Mouse (Mus musculus): Measurements from ENCODE around the gene Ctnna2. TPM values are rescaled to one million over a fixed set of nuclear protein-coding genes. Genes with fewer than 3 reads are reported as not detected.

Ctnna2 gene
- total and polyA plus RNA-seq, 3 experiments, result 0.11 TPM; not detected in 2

DNA sequence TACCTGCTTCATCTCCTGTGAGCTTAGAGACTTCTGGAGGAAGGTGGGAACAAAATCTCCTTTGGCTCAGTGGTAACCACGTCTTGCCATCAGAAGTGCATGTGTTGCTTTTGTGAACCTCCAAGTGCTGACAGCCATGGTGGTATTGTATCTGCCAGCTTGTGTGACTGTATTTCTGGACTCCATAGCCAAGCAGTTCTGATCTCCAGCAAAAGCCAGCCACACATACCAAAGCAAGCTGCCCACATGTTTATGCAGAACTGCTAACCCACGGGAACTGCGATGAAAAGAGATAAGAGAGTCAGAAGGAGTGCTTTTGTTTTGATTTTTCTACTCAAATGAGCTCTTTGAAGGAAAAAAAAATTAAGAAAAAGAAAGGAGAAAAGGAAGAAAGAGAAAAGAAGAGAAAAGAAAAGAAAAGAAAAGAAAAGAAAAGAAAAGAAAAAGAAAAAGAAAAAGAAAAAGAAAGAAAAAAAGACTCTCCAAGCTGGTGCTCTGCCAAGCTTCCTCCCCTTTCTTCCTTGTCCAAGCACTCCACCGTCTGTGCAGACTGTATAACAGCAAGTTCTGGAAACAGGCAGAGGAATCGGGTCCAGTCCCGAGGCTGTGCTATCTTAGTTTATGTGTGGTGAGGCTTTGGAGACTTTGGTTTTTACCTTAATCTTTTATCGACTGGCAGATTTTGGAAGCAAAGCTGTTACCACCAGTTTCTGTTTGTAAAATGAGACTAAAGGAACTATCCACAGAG is 722.0 kb downstream of the Ctnna2 start:
- Histone ChIP-seq H3K4me3 (ENCODE audit: low read depth, low read length) (no peak overlapping the region), H3K4me1 (ENCODE audit: insufficient read depth, low read depth, low read length) (no peaks in the 10 kb centered on the region), H3K36me3 (replicated peaks) (no peaks in the 10 kb centered on the region), H3K27me3 (ENCODE audit: insufficient read depth, low read length) (no peaks in the 10 kb centered on the region), H3K9me3 (replicated peaks) (peaks cover 2% of the 10 kb centered on the region; the same call in 1 of the 2 replicates)
- DNase-seq (ENCODE audit: low spot score) (no peak), ATAC-seq (ENCODE audit: extremely low read depth, insufficient number of reproducible peaks, low FRiP score, poor library complexity, severe bottlenecking) (no peak)
- TF ChIP-seq POLR2AphosphoS5 (IDR thresholded peaks at IDR 0.05; ENCODE audit: insufficient replicate concordance, low read depth, low read length), result no peak
- TF ChIP-seq TAL1 (conservative IDR thresholded peaks at IDR 0.05; ENCODE audit: low read depth, low read length), result no peak
- no peak for TF ChIP-seq GATA2 (IDR thresholded peaks at IDR 0.05; ENCODE audit: borderline replicate concordance, low read depth, low read length)
- TF ChIP-seq CTCF (IDR thresholded peaks at IDR 0.05; ENCODE audit: low read depth, low read length), result no peak
- TF ChIP-seq GATA1 (IDR thresholded peaks at IDR 0.05; ENCODE audit: borderline replicate concordance, low read length), result no peak

DNA sequence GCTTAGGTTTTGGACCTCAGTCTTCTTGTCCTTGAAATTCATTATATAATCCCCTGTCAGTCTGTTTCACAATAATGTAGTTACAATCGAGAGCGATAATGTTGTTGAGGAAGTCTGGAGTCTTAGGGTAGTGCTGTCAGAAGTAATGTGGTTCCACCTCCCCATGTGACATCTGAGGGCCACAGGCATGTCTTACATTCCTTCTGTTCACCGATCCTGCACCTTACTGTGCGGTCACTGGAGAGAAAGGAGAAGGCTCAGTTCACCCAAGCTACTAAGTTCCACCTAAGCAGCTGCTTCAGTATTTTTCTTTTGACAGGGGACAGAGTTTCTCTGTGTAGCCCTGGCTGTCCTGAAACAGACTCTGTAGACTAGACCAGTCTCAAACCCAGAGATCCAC is 723.2 kb downstream of the Ctnna2 start:
- ATAC-seq (ENCODE audit: extremely low read depth, insufficient number of reproducible peaks, low FRiP score, poor library complexity, severe bottlenecking) (no peak), DNase-seq (ENCODE audit: low spot score) (no peak)
- no peaks in the 10 kb centered on the region for H3K27me3 ChIP-seq (ENCODE audit: insufficient read depth, low read length)
- 0 out of 2 replicates have a peak, but pooled peaks cover 2% of the 10 kb centered on the region for H3K9me3 ChIP-seq (replicated peaks)
- H3K36me3 ChIP-seq (replicated peaks), result no peaks in the 10 kb centered on the region
- H3K4me1 ChIP-seq (ENCODE audit: insufficient read depth, low read depth, low read length), result no peaks in the 10 kb centered on the region
- no peak for TF ChIP-seq TAL1 (conservative IDR thresholded peaks at IDR 0.05; ENCODE audit: low read depth, low read length)
- TF ChIP-seq CTCF (IDR thresholded peaks at IDR 0.05; ENCODE audit: low read depth, low read length), result no peak
- no peak overlapping the region for H3K4me3 ChIP-seq (ENCODE audit: low read depth, low read length)

DNA sequence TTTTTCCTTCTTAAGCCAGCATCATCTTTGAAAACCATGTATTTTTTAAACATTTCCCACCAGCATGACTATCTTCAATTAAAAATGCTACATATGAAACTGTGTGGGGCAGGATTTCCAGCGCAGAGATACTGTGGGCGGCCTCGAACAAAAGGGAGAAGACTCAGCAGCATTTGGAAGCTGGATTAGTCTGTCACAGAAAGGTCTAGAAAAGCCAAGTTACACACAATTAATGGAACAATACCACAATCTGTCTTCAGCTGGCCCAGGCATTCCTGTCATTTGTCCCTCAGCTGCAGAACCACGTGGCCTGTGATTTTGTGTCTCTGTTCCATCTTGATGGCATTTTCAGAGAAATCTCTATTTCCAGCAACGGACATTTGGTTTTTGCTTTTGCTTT is 726.0 kb downstream of the Ctnna2 start:
- DNase-seq (ENCODE audit: low spot score) (no peak), ATAC-seq (ENCODE audit: extremely low read depth, insufficient number of reproducible peaks, low FRiP score, poor library complexity, severe bottlenecking) (no peak)
- Histone ChIP-seq H3K36me3 (replicated peaks) (no peaks in the 10 kb centered on the region), H3K27me3 (ENCODE audit: insufficient read depth, low read length) (no peaks in the 10 kb centered on the region), H3K9me3 (replicated peaks) (0 out of 2 replicates have a peak, but pooled peaks cover 2% of the 10 kb centered on the region), H3K4me3 (ENCODE audit: low read depth, low read length) (no peak overlapping the region), H3K4me1 (ENCODE audit: insufficient read depth, low read depth, low read length) (no peaks in the 10 kb centered on the region)
- TF ChIP-seq POLR2AphosphoS5 (IDR thresholded peaks at IDR 0.05; ENCODE audit: insufficient replicate concordance, low read depth, low read length) (no peak), TAL1 (conservative IDR thresholded peaks at IDR 0.05; ENCODE audit: low read depth, low read length) (no peak), GATA2 (IDR thresholded peaks at IDR 0.05; ENCODE audit: borderline replicate concordance, low read depth, low read length) (no peak), CTCF (IDR thresholded peaks at IDR 0.05; ENCODE audit: low read depth, low read length) (no peak), GATA1 (IDR thresholded peaks at IDR 0.05; ENCODE audit: borderline replicate concordance, low read length) (no peak)

DNA sequence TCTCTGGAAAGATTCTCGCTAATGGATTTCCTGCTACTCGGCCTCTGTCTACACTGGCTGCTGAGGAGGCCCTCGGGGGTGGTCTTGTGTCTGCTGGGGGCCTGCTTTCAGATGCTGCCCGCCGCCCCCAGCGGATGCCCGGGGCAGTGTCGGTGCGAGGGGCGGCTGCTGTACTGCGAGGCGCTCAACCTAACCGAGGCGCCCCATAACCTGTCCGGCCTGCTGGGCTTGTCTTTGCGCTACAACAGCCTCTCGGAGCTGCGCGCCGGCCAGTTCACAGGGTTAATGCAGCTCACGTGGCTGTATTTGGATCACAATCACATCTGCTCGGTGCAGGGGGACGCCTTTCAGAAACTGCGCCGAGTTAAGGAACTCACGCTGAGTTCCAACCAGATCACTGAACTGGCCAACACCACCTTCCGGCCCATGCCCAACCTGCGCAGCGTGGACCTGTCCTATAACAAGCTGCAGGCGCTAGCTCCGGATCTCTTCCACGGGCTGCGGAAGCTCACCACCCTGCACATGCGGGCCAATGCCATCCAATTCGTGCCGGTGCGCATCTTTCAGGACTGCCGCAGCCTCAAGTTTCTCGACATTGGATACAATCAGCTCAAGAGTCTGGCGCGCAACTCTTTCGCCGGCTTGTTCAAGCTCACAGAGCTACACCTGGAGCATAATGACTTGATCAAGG is 735.8 kb downstream of the Ctnna2 start:
- DNase-seq (ENCODE audit: low spot score), result no peak
- no peaks in the 10 kb centered on the region for H3K27me3 ChIP-seq (ENCODE audit: insufficient read depth, low read length)
- H3K36me3 ChIP-seq (replicated peaks), result no peaks in the 10 kb centered on the region
- TF ChIP-seq GATA1 (IDR thresholded peaks at IDR 0.05; ENCODE audit: borderline replicate concordance, low read length) (no peak), TAL1 (conservative IDR thresholded peaks at IDR 0.05; ENCODE audit: low read depth, low read length) (no peak), CTCF (IDR thresholded peaks at IDR 0.05; ENCODE audit: low read depth, low read length) (no peak), POLR2AphosphoS5 (IDR thresholded peaks at IDR 0.05; ENCODE audit: insufficient replicate concordance, low read depth, low read length) (no peak), GATA2 (IDR thresholded peaks at IDR 0.05; ENCODE audit: borderline replicate concordance, low read depth, low read length) (no peak)
- H3K9me3 ChIP-seq (replicated peaks), result peaks cover 33% of the 10 kb centered on the region
- no peak for ATAC-seq (ENCODE audit: extremely low read depth, insufficient number of reproducible peaks, low FRiP score, poor library complexity, severe bottlenecking)
- no peaks in the 10 kb centered on the region for H3K4me1 ChIP-seq (ENCODE audit: insufficient read depth, low read depth, low read length)
- no peak overlapping the region; the same call in 1 of the 2 replicates for H3K4me3 ChIP-seq (ENCODE audit: low read depth, low read length)

DNA sequence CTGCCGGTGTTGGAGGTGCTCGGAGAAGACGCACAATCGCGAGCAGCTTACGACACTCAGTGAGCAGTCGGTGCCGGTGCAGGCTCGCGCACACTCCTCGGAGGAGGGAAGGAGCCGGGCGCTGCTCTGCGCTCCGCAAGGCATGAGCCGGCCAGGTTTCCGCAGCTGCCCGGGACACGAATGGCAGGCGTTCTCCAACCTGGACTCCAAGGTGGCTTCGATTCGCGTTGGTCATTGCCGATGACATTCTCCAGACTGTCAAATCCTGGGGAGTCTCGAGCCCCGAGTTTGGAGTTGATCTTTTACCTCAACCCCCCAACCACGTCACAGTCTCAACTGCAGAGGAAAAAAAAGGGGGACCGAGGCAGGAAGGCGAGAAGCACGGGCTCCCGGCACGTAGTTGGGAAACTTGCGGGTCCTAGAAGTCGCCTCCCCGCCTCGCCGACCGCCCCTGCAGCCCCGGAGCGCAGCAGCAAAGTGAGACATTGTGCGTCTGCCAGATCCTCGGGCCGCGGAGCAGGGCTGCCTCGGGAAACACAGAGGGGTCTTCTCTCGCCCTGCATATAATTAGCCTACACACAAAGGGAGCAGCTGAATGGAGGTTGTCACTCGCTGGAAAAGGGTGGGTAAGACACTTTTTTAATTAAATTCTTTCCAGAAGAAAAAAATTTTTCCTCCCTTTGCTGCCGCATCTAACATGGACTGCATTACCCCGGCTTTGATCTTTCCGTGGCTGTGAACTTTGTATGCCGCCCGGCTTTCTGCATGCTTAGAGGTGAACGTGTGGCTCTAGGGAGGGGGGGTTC is 736.7 kb downstream of the Ctnna2 start, which contains the start of gene Lrrtm1:
TSS of gene Lrrtm1 (plus strand) at position 89 of the 806 bp plus-strand sequence.
- no peak for TF ChIP-seq TAL1 (conservative IDR thresholded peaks at IDR 0.05; ENCODE audit: low read depth, low read length)
- no peak for TF ChIP-seq GATA2 (IDR thresholded peaks at IDR 0.05; ENCODE audit: borderline replicate concordance, low read depth, low read length)
- TF ChIP-seq CTCF (IDR thresholded peaks at IDR 0.05; ENCODE audit: low read depth, low read length), result no peak
- TF ChIP-seq POLR2AphosphoS5 (IDR thresholded peaks at IDR 0.05; ENCODE audit: insufficient replicate concordance, low read depth, low read length), result no peak
- no peak for TF ChIP-seq GATA1 (IDR thresholded peaks at IDR 0.05; ENCODE audit: borderline replicate concordance, low read length)
- Histone ChIP-seq H3K4me1 (ENCODE audit: insufficient read depth, low read depth, low read length) (no peaks in the 10 kb centered on the region), H3K27me3 (ENCODE audit: insufficient read depth, low read length) (no peaks in the 10 kb centered on the region), H3K4me3 (ENCODE audit: low read depth, low read length) (no peak within 1 kb of the TSS; the same call in 1 of the 2 replicates), H3K36me3 (replicated peaks) (no peaks in the 10 kb centered on the region), H3K9me3 (replicated peaks) (peaks cover 34% of the 10 kb centered on the region)
- DNase-seq (ENCODE audit: low spot score), result no peak
- ATAC-seq (ENCODE audit: extremely low read depth, insufficient number of reproducible peaks, low FRiP score, poor library complexity, severe bottlenecking), result no peak

DNA sequence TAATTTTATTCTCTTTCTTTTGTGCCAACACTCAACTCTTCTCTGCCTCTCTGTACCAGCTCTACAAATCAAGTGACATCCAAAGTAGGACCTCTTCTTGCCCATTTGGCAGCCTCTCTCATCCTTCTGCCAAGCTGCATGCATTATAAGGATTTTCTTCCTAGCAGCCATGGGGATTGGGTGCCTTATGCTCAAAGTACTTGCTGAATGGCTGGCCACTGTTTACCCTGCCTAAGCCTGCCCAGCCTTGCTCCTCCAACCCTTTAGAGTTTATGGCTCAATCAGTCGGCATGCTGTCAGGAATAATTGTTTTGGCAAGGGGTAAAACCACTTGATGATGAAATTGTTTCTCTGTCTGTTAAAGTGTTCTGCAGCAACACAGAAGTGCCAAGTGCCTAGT is 739.1 kb downstream of the Ctnna2 start:
- no peaks in the 10 kb centered on the region for H3K27me3 ChIP-seq (ENCODE audit: insufficient read depth, low read length)
- ATAC-seq (ENCODE audit: extremely low read depth, insufficient number of reproducible peaks, low FRiP score, poor library complexity, severe bottlenecking), result no peak
- no peaks in the 10 kb centered on the region for H3K4me1 ChIP-seq (ENCODE audit: insufficient read depth, low read depth, low read length)
- TF ChIP-seq CTCF (IDR thresholded peaks at IDR 0.05; ENCODE audit: low read depth, low read length) (no peak), GATA2 (IDR thresholded peaks at IDR 0.05; ENCODE audit: borderline replicate concordance, low read depth, low read length) (no peak), POLR2AphosphoS5 (IDR thresholded peaks at IDR 0.05; ENCODE audit: insufficient replicate concordance, low read depth, low read length) (no peak), TAL1 (conservative IDR thresholded peaks at IDR 0.05; ENCODE audit: low read depth, low read length) (no peak), GATA1 (IDR thresholded peaks at IDR 0.05; ENCODE audit: borderline replicate concordance, low read length) (no peak)
- no peak for DNase-seq (ENCODE audit: low spot score)
- H3K4me3 ChIP-seq (ENCODE audit: low read depth, low read length), result no peak overlapping the region
- H3K9me3 ChIP-seq (replicated peaks), result peaks cover 34% of the 10 kb centered on the region
- H3K36me3 ChIP-seq (replicated peaks), result no peaks in the 10 kb centered on the region
